Mouse (Mus musculus) fibroblast of lung, adult 2 months (primary cell): Measurements from ENCODE around the gene Epb41l2.

Experiments used
- DNase-seq: peaks from one replicate; pipeline ENCODE4 v3.0.0-alpha.2; 2011; ENCODE audit warnings: low read depth

Gene Epb41l2

DNA sequence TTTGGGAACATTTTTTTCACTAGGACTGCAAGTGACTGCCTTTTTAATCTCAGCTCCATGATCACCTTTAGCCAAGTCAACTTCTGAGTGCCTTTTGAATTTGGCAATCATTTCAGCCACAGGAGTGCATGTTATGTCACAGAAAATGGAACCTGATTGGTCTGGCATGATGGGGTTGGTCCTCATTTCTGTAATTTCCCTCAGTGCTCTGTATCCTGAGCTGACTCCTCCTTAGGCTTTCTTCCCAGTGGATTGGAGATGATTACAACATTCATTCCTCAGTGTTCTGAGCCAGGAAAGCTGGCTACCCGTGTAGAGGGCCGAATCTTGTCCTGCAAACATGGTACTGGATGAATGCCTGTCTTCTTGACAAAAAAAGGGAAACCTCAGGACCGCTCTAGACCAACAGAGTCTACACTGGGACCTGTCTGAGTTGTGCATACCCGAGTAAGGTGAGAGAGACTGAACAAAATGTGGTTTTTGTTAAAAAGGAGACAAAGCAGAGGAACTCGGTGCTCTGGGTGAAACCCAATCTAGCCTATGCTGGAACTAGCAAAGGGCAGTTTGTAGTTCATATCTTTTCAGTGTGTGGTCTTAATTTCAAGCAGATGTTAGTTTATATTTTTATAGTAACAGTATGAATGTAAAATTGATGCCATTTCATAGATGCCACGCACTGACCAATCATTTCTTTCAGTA lies 77.3 kb downstream of the Epb41l2 start:
- DNase-seq: no peak

DNA sequence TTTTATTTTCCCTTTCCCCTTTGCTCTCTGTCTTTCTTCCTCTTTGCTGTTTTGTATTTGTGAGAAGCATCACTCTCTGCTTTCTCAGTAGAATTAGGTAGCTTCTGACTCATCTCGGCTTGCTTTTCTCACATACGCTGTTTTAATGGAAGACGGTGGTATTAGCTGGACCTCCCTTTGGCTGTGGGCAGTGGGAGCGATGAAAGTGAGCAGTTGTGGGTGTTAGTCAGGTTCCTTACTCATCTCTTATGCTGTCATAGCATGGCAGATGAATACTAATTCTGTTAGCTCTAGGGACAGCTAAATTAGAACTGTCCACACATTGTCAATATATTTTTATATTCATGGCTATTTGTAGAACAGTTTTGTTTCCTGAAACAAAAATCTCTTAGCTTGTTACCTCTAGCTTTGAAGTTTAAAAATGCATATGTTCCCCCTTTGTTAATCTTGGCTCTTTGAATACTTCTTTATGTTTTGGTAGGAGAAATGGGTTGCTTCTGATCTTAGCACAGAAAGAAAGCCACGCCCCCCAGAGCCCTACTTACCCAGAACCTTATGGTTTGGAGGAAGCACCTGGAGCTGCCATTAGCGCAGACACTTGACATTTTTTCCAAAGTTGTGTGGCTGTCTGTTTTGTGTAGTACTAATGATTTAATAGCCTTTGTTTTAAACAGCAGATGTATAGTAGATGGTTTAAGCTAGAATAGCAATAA lies 78.1 kb downstream of the Epb41l2 start:
- DNase-seq: no peak

DNA sequence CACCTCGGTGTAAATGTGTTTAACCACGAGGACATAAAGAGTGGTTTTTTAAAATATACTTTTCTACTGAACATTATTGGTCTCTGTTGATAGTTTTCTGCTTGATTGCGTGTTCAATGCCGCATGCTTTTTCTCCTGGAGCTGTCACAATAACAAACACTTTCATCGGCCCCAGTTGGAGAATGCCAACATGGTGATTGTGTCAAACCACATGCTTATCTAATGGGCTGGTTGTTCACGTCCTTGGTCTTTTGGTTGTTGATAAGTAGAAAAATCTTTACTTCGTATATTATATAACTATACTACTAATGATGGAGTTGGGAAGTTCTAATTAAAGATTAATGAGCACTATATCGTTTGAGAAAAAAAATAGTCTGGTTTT lies 78.7 kb downstream of the Epb41l2 start:
- no peak for DNase-seq

DNA sequence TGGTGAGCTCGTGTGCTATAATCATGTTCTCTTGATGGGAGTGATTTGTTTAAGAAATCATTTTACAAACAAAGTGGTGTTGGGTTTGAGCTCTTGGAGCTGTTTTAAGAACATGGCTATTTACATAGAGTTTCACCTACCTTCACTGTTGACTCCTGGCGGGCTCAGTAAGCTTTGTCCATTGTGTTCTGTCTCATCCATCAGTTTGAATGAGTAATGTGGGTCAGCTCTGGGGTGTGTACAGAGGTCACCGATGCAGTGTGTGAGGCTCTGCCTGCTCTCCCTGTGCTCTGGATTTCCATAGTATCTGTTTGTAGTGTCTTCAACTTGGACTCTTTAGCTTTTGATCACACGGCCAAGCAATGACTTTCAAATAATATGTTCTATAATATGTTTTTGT lies 79.6 kb downstream of the Epb41l2 start:
- DNase-seq: no peak

DNA sequence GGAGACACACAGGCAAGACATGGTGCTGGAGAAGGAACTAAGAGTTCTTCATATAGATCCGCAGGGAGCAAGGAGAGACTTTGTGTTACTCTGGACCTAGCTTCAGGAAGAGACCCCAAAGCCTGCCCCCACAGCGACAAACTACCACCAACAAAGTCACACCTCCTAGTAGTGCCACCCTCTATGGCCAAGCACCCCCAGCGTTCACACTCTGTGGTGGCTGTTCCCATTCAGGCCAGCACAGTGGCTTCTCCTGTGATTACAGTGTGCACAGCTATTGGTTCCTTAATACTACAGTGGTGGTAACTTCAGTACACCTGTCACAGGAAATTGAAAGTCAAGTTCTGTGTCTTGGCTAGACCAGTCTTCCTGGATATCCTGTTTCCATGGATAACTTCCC lies 80.3 kb downstream of the Epb41l2 start:
- no peak for DNase-seq

DNA sequence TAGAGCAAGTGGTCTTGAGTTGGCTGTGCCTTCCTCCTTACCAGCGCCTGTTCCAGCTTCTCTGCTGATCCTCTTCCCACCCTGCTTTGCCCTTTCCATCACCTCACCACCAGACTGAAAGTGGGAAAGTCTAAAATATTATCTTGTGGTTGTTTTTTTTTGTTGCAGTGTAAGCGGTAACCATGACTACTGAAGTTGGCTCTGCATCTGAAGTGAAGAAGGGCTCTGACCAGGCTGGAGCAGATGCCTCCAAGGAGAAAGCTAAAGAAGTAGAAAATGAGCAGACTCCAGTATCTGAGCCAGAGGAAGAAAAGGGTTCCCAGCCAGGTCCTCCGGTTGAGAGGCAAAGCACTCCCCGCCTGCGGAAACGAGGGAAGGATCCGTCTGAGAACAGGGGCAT lies 81.8 kb downstream of the Epb41l2 start:
- DNase-seq: no peak

DNA sequence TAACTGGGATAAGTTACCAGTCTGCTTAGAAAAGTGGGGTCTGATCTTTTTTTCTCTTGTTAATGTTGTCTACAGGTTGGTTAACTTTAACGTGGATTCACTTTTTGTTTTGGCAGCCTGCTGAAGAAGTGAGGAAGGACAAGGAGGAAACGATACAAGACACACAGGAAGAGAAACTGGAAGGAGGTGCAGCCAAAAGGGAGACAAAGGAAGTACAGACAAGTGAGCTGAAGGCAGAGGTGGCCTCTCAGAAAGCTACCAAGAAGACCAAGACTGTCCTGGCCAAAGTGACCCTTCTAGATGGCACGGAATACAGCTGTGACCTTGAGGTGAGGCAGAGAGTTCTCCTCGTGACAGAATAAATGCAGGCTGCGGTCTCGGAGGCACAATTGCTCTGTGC lies 84.0 kb downstream of the Epb41l2 start:
- no peak for DNase-seq

DNA sequence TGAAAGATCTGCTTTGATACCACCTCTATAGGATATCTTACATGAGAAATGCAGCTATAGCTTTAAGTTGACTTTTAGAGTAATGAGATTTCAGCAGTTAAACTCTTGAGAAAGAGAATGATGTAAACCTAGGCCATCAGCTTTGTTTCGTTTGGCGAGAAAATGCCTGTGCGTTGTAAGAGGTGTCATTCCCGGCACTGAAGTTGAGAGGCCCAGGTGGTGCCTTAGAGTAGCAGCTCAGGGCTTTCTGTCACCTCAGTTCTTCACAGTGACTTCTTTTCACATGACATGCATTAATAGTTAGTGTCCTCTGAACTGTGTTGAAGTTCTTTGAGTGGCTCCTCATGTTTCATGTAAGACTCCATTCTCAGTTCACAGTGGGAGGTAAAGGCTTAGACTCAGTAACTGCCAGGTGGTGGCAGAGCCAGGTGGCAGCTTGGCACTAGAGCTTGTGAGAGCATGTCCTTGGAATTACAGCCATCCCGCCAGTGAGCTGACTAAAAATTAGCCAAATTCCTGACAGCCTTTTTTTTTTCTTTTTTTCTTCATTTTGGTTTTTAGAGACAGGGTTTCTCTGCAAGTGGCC lies 84.7 kb downstream of the Epb41l2 start:
- DNase-seq: no peak

DNA sequence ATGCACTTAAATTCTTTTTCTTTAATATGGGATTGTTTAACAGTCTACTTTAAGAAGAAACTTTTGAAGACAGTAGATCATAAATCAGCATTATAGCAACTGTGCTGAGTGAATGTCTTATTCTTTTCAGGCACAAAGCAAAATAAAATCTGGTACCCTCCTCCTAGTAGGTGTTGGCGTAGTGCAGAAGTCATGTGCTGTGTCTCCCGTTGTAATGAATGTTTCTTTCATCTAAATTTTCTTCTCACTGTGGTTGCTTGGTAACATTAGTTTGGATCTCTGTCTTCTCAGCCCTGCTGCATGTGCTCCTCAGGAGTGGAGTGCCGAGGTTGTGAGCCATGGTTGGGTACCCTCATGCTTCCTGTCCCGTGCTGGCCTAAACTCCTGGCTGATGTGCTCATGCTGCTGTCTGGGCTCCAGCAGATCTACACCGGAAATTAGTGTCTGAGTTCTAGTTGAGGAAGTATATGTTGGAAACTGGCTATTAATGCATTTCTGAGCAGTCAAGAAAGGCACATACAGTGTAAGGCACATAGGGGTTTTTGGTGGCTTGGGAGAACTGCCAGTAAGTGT lies 87.4 kb downstream of the Epb41l2 start:
- DNase-seq: no peak

DNA sequence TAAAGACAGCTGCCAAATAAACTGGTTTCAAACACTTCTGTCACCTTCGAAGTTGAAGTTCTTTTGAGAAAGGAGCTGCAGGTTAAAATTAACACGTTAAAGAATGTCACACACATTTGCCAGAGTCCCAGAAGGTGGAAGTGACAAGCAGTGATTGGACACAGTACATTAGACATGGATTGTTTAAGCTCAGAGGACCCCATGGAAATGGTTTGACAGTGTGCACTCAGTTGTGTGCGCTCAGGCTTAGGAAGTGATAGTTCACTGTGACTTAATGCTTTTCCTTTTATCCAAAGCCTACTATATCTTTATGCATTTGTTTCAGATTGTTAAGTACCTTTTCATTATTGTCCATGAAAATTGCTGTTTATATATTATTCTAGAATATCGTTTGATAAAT lies 89.1 kb downstream of the Epb41l2 start:
- no peak for DNase-seq

DNA sequence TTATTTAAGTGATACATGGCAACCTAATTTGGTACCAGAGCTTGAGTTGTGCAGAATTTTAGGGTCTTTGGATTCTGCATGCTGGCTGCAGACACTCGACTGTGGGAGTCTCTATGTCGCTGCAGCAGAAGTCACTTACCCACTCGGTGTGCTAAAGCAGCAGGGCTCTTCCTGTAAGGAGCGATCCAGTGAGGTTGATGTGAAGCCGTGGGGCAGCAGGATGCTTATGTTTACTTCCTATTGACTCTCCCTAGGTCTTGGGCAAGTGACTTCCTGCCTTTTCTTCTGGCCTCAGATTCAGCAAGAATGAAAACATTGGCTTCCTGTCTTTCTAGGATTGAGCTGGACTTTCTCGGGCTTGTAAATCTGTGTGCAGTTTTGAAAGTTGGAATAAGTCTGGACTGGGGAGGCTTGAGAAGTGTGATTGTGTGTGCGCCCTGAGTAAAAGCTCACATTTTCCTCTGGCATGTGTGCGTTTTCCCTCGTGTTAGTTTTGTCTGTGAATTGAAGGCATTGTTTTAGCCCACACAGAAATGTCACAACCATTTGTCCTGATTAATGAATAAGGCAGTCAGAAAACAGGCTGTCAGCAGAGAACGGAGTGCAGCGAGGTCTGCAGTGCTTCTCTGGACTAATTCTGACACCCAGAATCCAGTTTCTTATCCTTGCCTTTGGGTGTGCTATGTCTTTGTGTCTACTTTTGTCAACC lies 89.9 kb downstream of the Epb41l2 start:
- DNase-seq: no peak

DNA sequence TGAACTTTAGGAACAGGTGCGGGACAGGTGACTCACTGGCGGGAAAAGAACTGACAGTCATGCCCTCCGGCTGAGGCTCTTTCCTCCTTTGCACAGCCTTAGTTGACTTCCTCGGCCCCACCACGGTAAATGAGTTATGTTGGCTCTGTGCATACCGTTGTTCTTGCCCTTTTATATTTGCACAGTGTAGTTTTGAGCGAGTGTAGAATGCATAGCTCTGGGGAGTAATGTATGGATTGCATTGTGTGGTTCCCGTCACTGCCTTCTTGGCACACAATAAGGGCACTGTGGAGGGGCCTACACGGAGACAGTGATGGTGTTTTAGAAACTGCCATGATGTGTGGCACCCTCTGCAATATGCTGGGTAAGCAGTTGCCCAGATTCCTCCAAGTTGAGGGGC lies 93.6 kb downstream of the Epb41l2 start:
- DNase-seq: no peak

DNA sequence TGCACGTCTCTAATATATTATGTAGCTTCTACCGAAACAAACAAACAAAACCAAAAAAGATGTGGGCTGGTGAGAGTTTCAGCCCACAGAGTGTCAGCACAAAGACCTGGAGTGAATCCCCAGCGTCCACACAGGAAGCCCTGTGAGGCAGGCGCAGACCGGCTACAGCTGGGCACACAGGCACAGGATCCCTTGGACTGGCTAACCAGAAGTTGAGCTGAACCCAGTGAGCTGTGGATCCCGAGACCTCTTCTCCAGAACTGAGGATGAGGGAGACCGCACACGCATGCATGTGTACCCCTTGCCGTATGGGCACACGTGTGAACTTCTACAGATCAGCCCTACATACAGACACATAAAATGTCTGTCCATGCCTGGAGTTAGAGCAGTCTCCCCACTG lies 94.2 kb downstream of the Epb41l2 start:
- DNase-seq: no peak

DNA sequence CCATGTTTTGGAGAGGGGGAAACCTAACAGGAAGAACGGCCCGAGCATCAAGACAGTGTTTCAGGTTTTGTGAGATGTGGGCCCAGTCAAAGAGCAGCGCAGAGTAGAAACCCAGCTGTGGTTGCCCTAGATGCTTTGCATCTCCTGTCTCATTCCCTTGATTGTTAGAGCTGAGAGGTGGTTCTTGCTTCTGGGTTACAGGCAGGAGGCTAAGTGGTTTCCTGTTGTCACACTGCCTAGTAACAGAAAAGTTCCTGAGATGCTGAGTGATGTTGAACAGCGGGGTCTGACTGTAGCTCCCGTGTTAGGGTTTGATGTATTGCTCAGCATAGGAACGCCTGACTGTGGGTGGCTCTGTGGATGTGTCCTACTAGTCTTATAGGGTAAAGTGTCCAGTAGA lies 97.5 kb downstream of the Epb41l2 start:
- no peak for DNase-seq

DNA sequence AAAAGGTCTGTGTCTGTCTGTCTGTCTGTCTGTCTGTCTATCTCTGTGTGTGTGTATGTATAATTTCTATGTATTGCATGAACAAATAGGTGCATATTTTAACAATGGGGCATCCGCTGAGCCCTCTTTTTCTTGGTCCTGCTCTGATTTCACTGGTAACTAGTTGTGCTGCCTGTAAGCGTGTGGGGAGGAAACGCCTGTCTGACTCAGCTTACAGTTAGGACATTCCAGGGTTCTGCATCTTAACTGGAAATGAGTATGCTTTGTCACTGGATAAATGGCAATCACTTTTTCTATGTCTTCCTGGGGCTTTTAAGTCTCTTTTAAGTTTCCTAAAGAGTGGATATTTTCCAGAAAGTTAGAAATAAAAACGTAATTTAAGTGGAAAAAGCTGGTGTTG lies 98.4 kb downstream of the Epb41l2 start:
- no peak for DNase-seq

DNA sequence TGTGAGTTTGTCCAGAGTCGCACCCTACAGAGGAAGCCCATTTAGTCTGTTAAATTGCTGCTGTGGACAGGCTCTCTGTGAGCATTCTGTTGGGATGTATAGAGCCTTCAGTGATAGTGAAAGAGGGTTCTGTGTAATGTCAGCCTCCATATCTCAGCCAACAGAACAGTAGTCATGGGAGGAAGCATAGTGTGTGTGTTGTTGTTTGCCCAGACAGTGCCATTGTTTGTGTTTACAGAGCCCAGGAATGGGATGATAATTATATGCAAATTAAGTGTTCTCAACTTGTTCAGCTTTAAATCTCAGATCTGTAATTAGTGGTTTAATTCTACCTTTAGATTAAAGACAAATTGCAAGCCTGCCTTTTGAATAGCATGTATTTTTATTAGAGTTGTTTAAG lies 102.2 kb downstream of the Epb41l2 start:
- no peak for DNase-seq

DNA sequence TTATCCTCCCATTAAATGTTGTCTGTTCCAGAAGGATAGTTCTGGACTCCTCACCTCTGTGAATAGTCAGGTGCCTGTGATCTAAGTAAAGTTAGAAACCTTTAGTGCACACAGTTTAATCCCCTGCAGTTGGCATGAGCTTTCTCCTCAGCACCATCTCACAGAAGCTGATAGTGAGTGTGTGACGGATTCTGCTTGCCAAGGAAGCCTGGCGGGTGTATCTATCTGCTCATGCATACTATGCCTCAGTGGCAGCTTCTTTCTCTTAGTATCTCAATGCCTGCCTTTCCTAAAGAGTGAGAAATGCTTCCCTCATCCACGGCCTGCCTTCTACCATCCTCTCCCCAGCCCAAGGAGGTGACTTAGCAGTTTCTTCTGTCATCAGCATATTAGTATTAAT lies 103.1 kb downstream of the Epb41l2 start:
- no peak for DNase-seq

DNA sequence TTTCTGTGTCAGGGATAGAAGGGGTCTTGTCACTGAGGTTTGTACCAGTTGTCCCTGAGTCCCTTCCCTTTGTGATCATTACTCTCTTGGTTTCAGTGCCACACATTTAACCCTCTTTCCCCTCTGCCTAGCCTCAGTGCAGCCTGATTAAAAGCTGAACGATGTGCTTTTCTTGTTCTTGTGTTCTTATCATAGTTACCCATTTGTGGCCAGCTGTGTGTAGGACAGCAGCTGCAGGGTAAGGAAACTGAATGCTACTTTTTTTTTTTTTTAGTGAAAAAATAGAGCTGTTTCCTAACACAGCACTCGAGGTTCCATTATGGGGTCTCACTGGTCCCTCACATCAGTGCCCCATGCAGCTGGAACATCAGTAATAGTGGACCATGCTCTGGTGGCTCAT lies 106.9 kb downstream of the Epb41l2 start:
- DNase-seq: no peak

DNA sequence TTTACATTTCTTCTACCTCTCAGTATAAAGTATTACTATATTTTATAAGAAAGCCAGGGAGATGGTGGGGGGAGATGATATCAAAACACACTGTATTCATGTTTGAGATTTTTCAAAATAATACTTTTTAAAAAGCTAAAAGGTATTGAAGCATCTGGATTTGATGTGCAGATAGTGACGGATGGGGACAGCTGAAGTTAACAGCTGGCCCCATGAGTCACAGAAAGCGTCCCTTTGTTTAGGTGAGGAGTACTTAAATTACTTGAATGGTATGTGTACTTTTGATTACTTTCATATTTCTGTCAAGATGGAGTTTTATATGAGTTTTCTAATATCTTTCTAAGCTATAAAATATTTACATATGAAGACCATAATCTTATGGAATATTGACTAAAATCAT lies 112.3 kb downstream of the Epb41l2 start:
- no peak for DNase-seq

DNA sequence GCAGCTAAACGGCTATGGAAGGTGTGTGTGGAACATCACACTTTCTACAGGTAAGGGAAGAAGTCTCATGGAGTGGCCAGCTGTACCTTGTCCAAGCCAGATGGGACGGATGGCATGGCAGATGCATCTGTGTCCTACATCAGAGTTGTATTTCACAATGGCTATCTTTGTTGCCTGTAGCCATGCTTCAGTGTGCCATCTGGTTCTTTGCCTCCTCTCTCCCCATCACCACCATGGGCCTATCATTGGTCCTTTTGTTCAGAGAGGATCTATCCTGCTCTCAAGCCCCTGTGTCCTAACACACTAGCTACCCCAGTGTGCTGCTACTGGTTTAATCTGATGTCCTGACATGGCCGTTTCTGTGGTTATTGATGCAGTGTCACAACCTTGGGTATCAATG lies 120.1 kb downstream of the Epb41l2 start:
- no peak for DNase-seq

DNA sequence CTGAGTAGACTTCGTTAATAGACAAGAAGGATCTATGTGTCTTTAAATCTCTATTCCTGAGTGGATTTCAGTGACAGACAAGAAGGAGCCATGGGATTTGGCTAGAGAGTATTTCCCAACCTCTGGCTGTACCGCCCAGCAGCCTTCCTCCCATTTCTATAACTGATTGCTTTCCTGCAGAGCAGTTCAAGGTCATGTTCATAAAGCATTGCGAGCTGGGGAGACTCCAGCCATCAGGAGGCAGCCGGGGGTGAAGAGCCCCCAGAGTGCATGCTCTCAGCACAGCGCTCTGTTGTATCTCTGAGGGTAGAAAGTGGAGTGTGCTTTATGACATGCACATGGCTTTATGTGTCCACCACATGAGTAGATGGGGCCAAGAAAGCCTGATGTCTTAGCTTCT lies 123.2 kb downstream of the Epb41l2 start:
- DNase-seq: no peak

DNA sequence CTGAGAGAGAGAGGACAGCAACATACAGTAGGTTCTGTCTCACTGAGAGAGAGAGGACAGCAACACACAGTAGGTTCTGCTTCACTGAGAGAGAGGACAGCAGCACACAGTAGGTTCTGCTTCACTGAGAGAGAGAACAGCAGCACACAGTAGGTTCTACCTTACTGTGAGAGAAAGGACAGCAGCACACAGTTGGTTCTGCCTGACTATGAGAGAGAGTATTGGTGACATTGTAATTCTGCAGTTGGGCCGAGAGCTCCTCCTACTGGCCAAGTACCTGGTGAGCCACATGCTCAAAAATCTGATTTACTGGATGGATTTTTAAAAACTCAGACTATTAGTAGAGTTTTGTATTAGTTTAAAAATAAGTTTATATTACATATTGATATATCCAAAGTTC lies 128.9 kb downstream of the Epb41l2 start:
- DNase-seq: peak; percentile 40
